Mouse (Mus musculus): ENCODE data around the gene Gabbr2.

The Gabbr2 gene

GRCm38 (mm10) chr4:46720070-46720469, 271.6 kb downstream of the Gabbr2 start:
- intact Hi-C loops (cut with DNase I), result no loop called here

GRCm38 (mm10) chr4:46718624-46719023, 273.0 kb downstream of the Gabbr2 start:
- intact Hi-C loops (cut with DNase I), result no loop called here

GRCm38 (mm10) chr4:46717156-46717555, 274.5 kb downstream of the Gabbr2 start:
- intact Hi-C loops (cut with DNase I), result no loop called here

GRCm38 (mm10) chr4:46716361-46716760, 275.3 kb downstream of the Gabbr2 start:
- intact Hi-C loops (cut with DNase I), result no loop called here

GRCm38 (mm10) chr4:46710523-46710922, 281.1 kb downstream of the Gabbr2 start:
- intact Hi-C loops (cut with DNase I), result no loop called here

- intact Hi-C loops (cut with DNase I), result no loop called here
Observed at GRCm38 (mm10) chr4:46710018-46710417, 281.7 kb downstream of the Gabbr2 start.

- intact Hi-C loops (cut with DNase I), result no loop called here
Observed at GRCm38 (mm10) chr4:46709492-46709891, 282.2 kb downstream of the Gabbr2 start.

- intact Hi-C loops (cut with DNase I), result no loop called here
Observed at GRCm38 (mm10) chr4:46705739-46706138, 285.9 kb downstream of the Gabbr2 start.

- intact Hi-C loops (cut with DNase I), result no loop called here
Observed at GRCm38 (mm10) chr4:46703146-46703545, 288.5 kb downstream of the Gabbr2 start.

GRCm38 (mm10) chr4:46700223-46700651, 291.4 kb downstream of the Gabbr2 start:
- intact Hi-C loops (cut with DNase I), result no loop called here

GRCm38 (mm10) chr4:46696467-46696866, 295.2 kb downstream of the Gabbr2 start:
- intact Hi-C loops (cut with DNase I), result no loop called here

GRCm38 (mm10) chr4:46690565-46690964, 301.1 kb downstream of the Gabbr2 start:
- intact Hi-C loops (cut with DNase I), result no loop called here

- intact Hi-C loops (cut with DNase I), result no loop called here
Observed at GRCm38 (mm10) chr4:46690023-46690420, 301.7 kb downstream of the Gabbr2 start.

GRCm38 (mm10) chr4:46689397-46690022, 302.2 kb downstream of the Gabbr2 start:
- intact Hi-C loops (cut with DNase I), result loop anchor here (2.0 to 5.0 kb wide), 3 partner anchors 143 to 347 kb away; no protein-coding TSS in a partner anchor

GRCm38 (mm10) chr4:46688213-46688832, 303.4 kb downstream of the Gabbr2 start:
- intact Hi-C loops (cut with DNase I), result loop anchor here (2.0 to 5.0 kb wide), 3 partner anchors 144 to 348 kb away; no protein-coding TSS in a partner anchor

- intact Hi-C loops (cut with DNase I), result no loop called here
Observed at GRCm38 (mm10) chr4:46684160-46684559, 307.5 kb downstream of the Gabbr2 start.

- intact Hi-C loops (cut with DNase I), result no loop called here
Observed at GRCm38 (mm10) chr4:46676646-46677045, 315.0 kb downstream of the Gabbr2 start.

GRCm38 (mm10) chr4:46675992-46676391, 315.7 kb downstream of the Gabbr2 start:
- intact Hi-C loops (cut with DNase I), result no loop called here

- intact Hi-C loops (cut with DNase I), result no loop called here
Observed at GRCm38 (mm10) chr4:46675272-46675785, 316.3 kb downstream of the Gabbr2 start.

GRCm38 (mm10) chr4:46668620-46669019, 323.1 kb downstream of the Gabbr2 start:
- intact Hi-C loops (cut with DNase I), result no loop called here

- intact Hi-C loops (cut with DNase I), result no loop called here
Observed at GRCm38 (mm10) chr4:46666420-46666819, 325.3 kb downstream of the Gabbr2 start.

GRCm38 (mm10) chr4:46665371-46665774, 326.3 kb downstream of the Gabbr2 start:
- intact Hi-C loops (cut with DNase I), result no loop called here
